Mouse (Mus musculus) left cerebral cortex, adult 2 months (tissue): ENCODE measurements around the gene Ackr2. TPM values are rescaled to one million over a fixed set of nuclear protein-coding genes. Genes with fewer than 3 reads are reported as not detected.

Experiments used
- DNase-seq, 2 experiments: peaks; one replicate each; pipeline ENCODE4 v3.0.0; 2021 to 2022; ENCODE audit warnings: low spot score in 2 of 2, mixed read lengths in 1 of 2; ENCODE audit errors: extremely low spot score in 1 of 2
- H3K27ac ChIP-seq: fragments of 200-600 bp; 2 replicates; pipeline ENCODE4 v1.8.1; 2022
- H3K4me3 ChIP-seq: fragments of 200-600 bp; 2 replicates; pipeline ENCODE4 v1.8.1; 2022
- CTCF ChIP-seq: fragments of 200-600 bp; IDR thresholded peaks from 2 replicates; pipeline ENCODE4 v1.8.1; 2022; ENCODE audit warnings: antibody characterized with exemption, mild to moderate bottlenecking, moderate library complexity
- intact Hi-C: fragments of 180-260 bp; cut with DNase I; formaldehyde crosslinking; loops from one replicate; pipeline ENCODE4 v1.15.1; 2025
- total RNA-seq, 2 experiments: library from RNA; stranded (reverse); gene quantifications; 2 replicates each; pipeline ENCODE4 v1.2.3; 2021

Ackr2 gene
- total RNA-seq, 2 experiments from 2014 or later: 6.9 to 7.9 TPM

DNA sequence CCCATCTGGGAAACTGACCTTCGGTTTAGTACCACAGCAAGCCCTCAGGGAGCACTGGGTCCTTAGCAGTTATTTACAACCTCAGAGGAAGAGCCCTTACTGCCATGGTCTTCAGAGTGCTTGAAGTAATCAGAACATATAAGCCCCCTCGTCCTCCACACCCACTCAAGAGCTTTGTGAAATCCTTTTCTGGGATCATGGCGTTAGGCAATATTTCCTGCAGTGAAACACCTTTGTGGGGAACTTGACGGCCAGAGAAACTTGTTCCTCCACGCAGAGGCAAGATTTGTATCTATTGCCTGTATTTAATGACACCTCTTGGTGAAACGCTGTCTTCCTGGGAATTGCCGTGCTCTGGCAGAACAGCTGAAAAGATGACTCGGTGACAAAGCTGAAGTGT is 27.8 kb downstream of the Ackr2 start:
- DNase-seq: no peak
- intact Hi-C loops: no loop called here
- H3K4me3 ChIP-seq: no peak overlapping the region
- H3K27ac ChIP-seq: no peak overlapping the region
- TF ChIP-seq CTCF: no peak

DNA sequence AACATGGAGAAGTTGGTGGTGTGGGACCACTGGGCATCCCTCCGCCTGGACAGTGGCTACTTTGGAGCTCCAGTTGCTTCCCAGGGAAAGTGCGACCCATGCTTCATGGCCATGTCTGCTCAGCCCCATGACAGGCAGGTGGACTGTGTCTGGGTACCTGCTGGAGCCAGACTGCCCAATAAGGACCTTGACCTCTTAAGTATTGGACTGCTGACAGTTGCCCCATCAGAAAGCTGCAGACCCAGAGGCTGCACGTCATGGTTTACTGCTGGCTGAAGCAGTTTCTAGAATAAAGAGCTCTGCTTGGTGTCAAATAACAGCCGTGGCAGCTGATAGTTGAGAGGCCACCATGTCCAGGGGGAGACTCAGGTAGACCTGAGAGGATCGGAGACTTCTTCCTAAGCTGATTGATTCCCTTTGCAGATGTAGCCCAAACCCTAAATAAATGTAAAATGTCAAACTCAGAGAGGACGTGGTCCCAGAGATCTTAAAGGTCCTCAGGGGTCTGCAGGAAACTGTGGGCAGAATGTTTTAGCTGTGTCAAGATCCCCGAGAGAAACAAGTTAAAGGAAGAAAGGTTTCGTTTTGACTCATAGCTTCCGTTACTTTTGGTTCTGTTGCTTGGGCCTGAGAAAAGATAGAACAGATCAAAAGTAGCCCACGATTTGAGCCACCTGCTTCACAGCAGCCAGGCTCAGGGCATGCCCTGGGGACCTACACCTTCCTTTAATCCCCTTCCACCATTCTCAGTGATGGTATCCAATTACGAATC is 28.7 kb downstream of the Ackr2 start:
- DNase-seq: no peak
- no peak for TF ChIP-seq CTCF
- Histone ChIP-seq H3K4me3 (no peak overlapping the region), H3K27ac (no peak overlapping the region)
- intact Hi-C loops: no loop called here

DNA sequence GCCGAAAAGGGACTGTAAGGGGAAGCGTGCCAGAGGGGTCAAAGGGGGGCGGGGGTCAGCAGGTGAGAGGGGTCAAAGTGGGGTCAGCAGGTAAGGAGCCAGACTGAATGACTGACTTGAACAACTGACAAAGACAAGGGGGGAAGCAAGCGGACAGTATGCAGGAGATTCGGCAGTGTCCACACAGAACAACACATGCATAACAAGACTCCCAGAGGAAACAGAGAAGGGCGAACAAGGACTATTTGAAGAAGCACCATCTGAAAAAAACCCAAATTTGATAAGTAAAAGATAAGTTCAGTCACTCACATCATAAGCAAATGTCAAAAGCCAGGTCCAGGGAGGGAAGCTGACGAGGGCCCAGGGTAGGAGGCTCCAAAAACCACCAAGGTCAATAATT is 29.6 kb downstream of the Ackr2 start:
- DNase-seq: no peak
- H3K27ac ChIP-seq: no peak overlapping the region
- TF ChIP-seq CTCF: no peak
- intact Hi-C loops: no loop called here
- H3K4me3 ChIP-seq: no peak overlapping the region

DNA sequence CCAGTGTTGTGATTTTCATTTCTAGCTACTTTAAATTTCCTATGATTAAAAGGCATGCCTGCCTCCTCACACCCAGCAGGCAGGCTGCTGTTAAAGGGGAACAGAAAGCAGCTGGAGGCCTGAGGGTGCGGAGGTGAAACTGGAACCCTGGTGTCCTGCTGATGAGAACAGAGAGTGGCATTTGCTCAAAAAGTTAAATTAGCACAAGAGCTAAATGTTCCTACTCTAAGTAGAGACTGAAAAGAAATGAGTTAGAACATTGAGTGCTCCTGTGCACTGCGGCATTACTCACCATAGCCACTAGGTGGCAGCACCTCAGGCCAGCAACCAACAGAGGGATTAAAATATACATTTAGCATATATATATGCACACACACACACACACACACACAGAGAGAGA is 30.3 kb downstream of the Ackr2 start:
- H3K27ac ChIP-seq: no peak overlapping the region
- intact Hi-C loops: no loop called here
- DNase-seq: peak; percentile 44 to 70
- TF ChIP-seq CTCF: peak; percentile 82
- no peak overlapping the region for H3K4me3 ChIP-seq

DNA sequence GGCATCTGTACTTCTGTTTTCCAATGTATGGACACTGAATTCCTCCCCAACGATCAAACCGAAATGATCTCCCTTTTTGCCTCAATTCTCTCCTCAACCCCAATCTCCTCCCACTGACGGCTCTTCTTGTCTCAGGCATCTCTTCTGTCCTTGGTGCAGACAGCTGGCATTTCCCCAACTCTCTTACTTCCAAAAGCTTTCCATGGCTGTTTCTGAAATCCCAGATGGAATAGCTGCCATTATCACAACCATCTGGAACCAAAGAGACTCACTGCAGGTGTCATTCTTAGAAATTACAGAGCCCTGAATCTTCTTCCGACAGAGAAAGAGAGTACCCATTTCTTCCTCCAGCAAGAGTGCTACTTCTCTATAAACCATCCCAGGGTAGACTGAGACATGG is 36.7 kb downstream of the Ackr2 start:
- no peak for DNase-seq
- intact Hi-C loops: no loop called here
- Histone ChIP-seq H3K27ac (no peak overlapping the region), H3K4me3 (no peak overlapping the region)
- no peak for TF ChIP-seq CTCF

DNA sequence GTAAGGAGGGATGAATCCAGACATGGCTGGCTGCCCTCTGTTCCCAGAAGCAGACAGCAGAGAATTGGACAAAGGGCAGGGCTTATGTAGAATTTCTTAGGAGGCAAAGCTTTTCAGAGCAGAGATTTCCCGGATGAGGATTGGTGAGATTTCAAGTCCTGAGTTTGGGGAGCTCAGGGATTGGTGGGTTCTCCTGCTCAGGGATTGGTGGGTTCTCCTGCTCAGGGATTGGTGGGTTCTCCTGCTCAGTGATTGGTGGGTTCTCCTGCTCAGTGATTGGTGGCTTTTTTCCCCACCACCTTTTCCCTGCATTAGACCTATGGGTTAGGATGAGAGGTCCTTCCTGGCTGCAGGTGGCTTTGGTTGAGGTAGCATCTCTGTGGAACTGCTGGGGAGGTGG is 38.8 kb downstream of the Ackr2 start:
- Histone ChIP-seq H3K27ac (no peak overlapping the region), H3K4me3 (no peak overlapping the region)
- no peak for TF ChIP-seq CTCF
- intact Hi-C loops: no loop called here
- DNase-seq: no peak

DNA sequence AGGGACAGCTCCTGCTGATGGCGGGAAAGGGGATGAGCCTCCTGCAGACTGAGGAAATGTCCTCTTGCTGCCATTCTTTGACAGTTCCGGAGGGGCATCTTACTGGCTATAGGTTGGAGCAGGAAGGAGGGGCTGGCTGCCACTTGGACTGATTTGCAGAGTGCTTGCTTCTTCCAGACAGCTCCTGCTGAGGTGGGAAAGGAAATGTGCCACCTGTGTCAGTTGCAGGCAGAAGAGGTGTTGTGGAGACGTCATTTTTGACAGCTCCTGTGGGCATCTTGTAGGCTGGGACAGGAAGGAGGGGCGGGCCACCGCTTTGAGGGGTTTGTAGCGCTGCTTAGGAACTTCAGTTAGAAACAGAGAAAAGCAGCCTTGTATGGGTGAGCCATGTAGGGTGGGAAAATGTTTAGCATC is 39.3 kb downstream of the Ackr2 start:
- Histone ChIP-seq H3K27ac (no peak overlapping the region), H3K4me3 (peak overlapping the region; percentile 37; the same call in 1 of the 2 replicates)
- no peak for DNase-seq
- no peak for TF ChIP-seq CTCF
- intact Hi-C loops: no loop called here

DNA sequence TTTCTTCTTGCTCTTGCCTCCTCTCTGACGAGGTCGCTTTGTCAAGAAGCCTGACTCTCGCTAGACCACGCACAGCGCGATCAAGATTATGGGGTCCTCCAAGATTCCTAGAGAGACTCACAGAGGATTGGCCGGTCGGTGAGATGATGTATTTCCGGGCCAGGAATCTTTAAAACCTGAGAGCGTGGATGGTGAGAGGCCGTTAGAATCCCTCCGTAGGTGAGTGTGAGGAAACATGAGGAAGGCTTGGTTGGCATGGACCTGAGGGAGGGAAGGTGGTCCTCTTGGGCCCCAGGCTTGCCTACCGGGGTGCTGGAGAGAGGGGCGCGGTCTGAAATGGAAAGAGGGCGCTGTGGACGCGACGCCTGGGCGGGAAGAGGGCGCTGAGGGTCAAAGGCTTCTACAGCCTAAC is 39.8 kb downstream of the Ackr2 start:
- no peak for TF ChIP-seq CTCF
- H3K27ac ChIP-seq: no peak overlapping the region
- intact Hi-C loops: no loop called here
- DNase-seq: no peak
- H3K4me3 ChIP-seq: peak overlapping the region; percentile 37

DNA sequence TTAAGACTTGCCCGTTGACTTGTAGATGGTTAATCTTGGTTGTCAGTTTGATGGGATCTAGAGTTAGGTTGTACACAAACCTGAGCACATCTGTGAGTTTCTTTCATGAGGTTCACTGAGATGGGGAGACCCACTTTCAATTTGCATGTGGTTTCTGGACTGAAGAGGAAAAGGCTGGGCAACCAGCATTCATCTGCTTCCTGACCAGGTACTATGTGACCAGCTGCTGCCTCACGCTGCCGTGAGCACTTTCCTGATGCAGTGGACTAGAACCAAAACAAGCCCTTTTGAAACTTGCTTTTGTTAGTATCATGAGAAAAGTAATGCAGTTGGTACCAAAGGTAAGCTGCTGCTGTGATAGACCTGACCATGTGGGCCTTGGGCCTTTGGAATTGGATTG is 44.9 kb downstream of the Ackr2 start:
- no peak for TF ChIP-seq CTCF
- H3K27ac ChIP-seq: no peak overlapping the region
- no peak overlapping the region for H3K4me3 ChIP-seq
- no peak for DNase-seq
- intact Hi-C loops: loop anchor here (10.0 kb wide), 1 partner anchor 282 kb away; no protein-coding TSS in a partner anchor

DNA sequence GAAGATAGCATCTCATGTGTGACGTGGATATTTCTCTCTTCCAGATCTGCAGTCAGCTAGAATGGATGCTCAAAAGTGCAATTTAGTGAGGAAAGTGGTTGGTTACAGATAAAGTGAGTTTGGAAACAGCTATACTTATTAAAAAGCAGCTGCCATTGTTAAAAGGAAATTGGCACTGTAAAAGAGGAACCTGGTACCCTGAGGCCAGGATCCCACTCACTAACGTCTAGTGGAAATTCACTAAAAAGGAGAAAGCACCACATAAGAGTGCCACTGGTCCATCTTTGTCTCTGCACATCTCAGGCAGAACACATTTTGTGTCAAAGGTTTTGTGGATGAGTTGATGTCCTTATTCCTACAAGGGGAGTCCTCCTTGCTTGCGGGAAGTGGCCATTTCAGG is 45.5 kb downstream of the Ackr2 start:
- TF ChIP-seq CTCF: no peak
- Histone ChIP-seq H3K4me3 (no peak overlapping the region), H3K27ac (no peak overlapping the region)
- intact Hi-C loops: loop anchor here (10.0 kb wide), 1 partner anchor 281 kb away; no protein-coding TSS in a partner anchor
- no peak for DNase-seq

DNA sequence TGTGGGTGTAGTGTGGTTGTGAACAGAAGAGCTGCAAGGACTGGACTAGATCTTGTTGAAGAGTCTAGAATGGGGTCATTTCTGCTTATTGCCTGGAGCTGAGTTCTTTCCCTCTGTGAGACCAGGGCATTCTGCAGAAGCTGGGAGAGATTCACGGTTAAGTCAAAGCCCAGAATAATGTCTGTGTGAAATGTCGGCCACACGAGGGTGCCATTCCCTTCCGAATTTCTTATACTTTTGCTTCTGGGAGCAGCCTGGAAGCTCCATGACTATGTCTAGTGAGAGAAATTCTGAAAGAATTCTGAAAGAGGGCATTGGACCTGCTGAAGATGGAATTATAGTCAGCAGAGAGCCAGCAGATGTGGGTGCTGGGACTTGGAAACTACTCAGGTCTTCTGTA is 49.6 kb downstream of the Ackr2 start:
- peak; percentile 72 to 75 for DNase-seq
- no peak overlapping the region for H3K4me3 ChIP-seq
- H3K27ac ChIP-seq: no peak overlapping the region; the same call in 1 of the 2 replicates
- TF ChIP-seq CTCF: peak; percentile 71
- intact Hi-C loops: loop anchor here (1.0 to 10.0 kb wide), 2 partner anchors 38 to 277 kb away; no protein-coding TSS in a partner anchor

DNA sequence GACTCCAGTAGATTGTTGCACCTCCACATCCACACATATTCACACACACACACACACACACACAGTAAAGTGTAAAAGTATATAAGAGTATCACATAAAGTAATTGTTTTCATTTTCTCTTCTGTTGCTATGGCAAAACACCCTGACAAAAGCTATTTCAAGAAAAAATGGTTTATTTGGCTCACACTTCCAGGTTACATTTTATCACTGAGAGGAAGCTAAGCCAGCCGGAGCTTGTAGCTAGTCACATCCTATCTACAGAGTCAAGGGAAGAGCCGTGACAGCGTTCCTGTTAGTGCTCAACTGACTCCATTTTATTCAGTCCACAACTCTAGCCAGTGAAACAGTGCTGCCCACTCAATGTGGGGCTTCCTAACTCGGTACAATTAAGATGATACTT is 50.3 kb downstream of the Ackr2 start:
- no peak for DNase-seq
- Histone ChIP-seq H3K4me3 (no peak overlapping the region), H3K27ac (no peak overlapping the region)
- intact Hi-C loops: loop anchor here (10.0 kb wide), 1 partner anchor 276 kb away; no protein-coding TSS in a partner anchor
- TF ChIP-seq CTCF: no peak

DNA sequence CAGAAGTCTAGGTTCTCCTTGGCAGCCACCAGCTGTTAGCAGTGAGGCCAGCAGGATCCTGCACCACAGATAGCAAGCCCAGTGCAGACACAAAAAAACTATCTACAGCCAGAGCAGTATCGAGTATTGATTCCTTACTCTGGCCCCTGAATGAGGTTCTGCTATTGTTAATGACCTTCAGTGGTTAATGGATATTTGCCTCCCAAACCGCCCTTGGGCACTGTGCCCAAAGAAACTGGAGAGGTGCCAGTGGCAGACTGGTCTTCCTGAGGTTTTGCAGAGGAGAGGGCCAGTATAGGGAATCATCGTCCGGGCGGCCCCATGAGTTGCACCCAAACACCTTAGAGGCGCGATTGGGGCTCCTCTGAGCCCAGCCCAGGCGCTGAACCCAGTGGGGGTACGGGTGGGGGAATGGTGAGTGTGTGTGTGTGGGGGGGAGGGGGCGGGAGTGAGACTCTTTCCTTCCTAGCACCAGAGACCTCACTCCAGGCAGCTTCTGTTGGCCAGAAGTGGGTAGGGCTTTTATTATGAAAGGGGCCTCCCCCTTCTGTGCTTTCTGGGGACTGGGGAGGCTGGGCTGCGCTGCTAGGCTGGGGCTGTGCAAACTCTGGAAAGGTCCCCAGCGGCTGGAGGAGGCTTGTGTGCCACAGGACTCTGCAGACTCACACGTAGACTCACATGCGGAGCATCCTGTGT is 52.4 kb downstream of the Ackr2 start, which contains the start of gene Fam198a:
Gene Fam198a, plus strand, starts transcription at position 571 of the 696 bp plus-strand sequence.
- Histone ChIP-seq H3K27ac (no peak within 1 kb of the TSS; the same call in 1 of the 2 replicates), H3K4me3 (peak within 1 kb of the TSS; percentile 32)
- intact Hi-C loops: no loop called here
- TF ChIP-seq CTCF: no peak
- peak; percentile 33 to 36 for DNase-seq
